Mouse (Mus musculus): Measurements from ENCODE around the gene Otud3. TPM values are rescaled to one million over a fixed set of nuclear protein-coding genes. Genes with fewer than 3 reads are reported as not detected.
"Not testable (repeated sequence)": the region's sequence is repeated elsewhere in the genome, so short reads cannot be mapped to it uniquely, and the experiment has no call there.

Otud3 gene
- polyA plus RNA-seq, 1 experiment from 2014 or later, result 2.3 TPM

- H3K9ac ChIP-seq (ENCODE audit: low read length), result no peak overlapping the region
- H3K4me2 ChIP-seq (ENCODE audit: low read length), result no peak overlapping the region
- DNase-seq (ENCODE audit: low spot score) (no peak), ATAC-seq (no peak)
- no peak overlapping the region for H3K27ac ChIP-seq (ENCODE audit: low read depth, low read length)
- no peaks in the 10 kb centered on the region for H3K9me3 ChIP-seq (replicated peaks; ENCODE audit: control insufficient read depth, low read length)
- no peaks in the 10 kb centered on the region for H3K36me3 ChIP-seq (ENCODE audit: control insufficient read depth, insufficient read depth, low read length)
- 82% methylated on average over 7 of the region's 7 CpGs for WGBS
- H3K27me3 ChIP-seq (replicated peaks; ENCODE audit: control insufficient read depth, insufficient read depth, low read length), result no peaks in the 10 kb centered on the region
- no peaks in the 10 kb centered on the region for H3K4me1 ChIP-seq (ENCODE audit: control insufficient read depth, insufficient read depth, low read length)
- H3K4me3 ChIP-seq (ENCODE audit: low read depth, low read length), result no peak overlapping the region
These were observed 32.7 kb downstream of the Otud3 start for GRCm38 (mm10) chr4:138880811-138881584.

DNA sequence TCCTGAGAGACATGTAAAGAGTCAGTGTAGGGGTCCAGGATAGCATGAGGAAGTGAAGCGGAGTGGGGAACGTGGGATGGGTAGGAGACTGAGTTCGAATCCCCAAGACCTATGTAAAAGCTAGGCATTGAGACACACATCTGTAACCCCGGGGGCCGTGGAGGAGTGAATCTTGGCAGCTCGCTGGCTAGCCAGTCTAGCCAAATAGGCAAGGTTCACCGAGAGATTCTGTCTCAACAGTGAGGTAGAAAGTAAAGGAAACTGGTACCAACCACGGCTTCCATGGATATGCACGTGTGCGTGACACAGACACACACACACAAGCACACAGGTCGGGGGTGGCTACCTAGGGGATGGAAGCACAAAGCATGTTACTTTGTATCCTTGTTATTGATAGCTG is 33.9 kb downstream of the Otud3 start:
- ATAC-seq, result no peak
- H3K36me3 ChIP-seq (ENCODE audit: control insufficient read depth, insufficient read depth, low read length), result no peaks in the 10 kb centered on the region
- no peak overlapping the region for H3K27ac ChIP-seq (ENCODE audit: low read depth, low read length)
- 89% methylated on average over 11 of the region's 11 CpGs for WGBS
- H3K4me1 ChIP-seq (ENCODE audit: control insufficient read depth, insufficient read depth, low read length), result no peaks in the 10 kb centered on the region
- H3K4me3 ChIP-seq (ENCODE audit: low read depth, low read length), result no peak overlapping the region
- H3K9ac ChIP-seq (ENCODE audit: low read length), result no peak overlapping the region
- no peak for DNase-seq (ENCODE audit: low spot score)
- H3K27me3 ChIP-seq (replicated peaks; ENCODE audit: control insufficient read depth, insufficient read depth, low read length), result no peaks in the 10 kb centered on the region
- no peak overlapping the region for H3K4me2 ChIP-seq (ENCODE audit: low read length)
- no peaks in the 10 kb centered on the region for H3K9me3 ChIP-seq (replicated peaks; ENCODE audit: control insufficient read depth, low read length)

GRCm38 (mm10) chr4:138878783-138879182 is 35.0 kb downstream of the Otud3 start:
- Histone ChIP-seq H3K4me2 (ENCODE audit: low read length) (no peak overlapping the region), H3K4me1 (ENCODE audit: control insufficient read depth, insufficient read depth, low read length) (no peaks in the 10 kb centered on the region), H3K4me3 (ENCODE audit: low read depth, low read length) (no peak overlapping the region), H3K9ac (ENCODE audit: low read length) (no peak overlapping the region), H3K9me3 (replicated peaks; ENCODE audit: control insufficient read depth, low read length) (no peaks in the 10 kb centered on the region), H3K27me3 (replicated peaks; ENCODE audit: control insufficient read depth, insufficient read depth, low read length) (no peaks in the 10 kb centered on the region), H3K27ac (ENCODE audit: low read depth, low read length) (no peak overlapping the region), H3K36me3 (ENCODE audit: control insufficient read depth, insufficient read depth, low read length) (no peaks in the 10 kb centered on the region)
- ATAC-seq (no peak), DNase-seq (ENCODE audit: low spot score) (no peak)
- 77% methylated on average over 8 of the region's 8 CpGs for WGBS

- H3K36me3 ChIP-seq (ENCODE audit: control insufficient read depth, insufficient read depth, low read length), result no peaks in the 10 kb centered on the region
- H3K9ac ChIP-seq (ENCODE audit: low read length), result no peak within 1 kb of the TSS
- WGBS, result 82% methylated on average over 4 of the region's 4 CpGs
- no peak for ATAC-seq
- DNase-seq (ENCODE audit: low spot score), result no peak
- no peak within 1 kb of the TSS for H3K4me2 ChIP-seq (ENCODE audit: low read length)
- H3K4me1 ChIP-seq (ENCODE audit: control insufficient read depth, insufficient read depth, low read length), result no peaks in the 10 kb centered on the region
- H3K4me3 ChIP-seq (ENCODE audit: low read depth, low read length), result no peak within 1 kb of the TSS
- H3K27me3 ChIP-seq (replicated peaks; ENCODE audit: control insufficient read depth, insufficient read depth, low read length), result no peaks in the 10 kb centered on the region
- H3K9me3 ChIP-seq (replicated peaks; ENCODE audit: control insufficient read depth, low read length), result no peaks in the 10 kb centered on the region
- no peak within 1 kb of the TSS for H3K27ac ChIP-seq (ENCODE audit: low read depth, low read length)
These were observed 36.0 kb downstream of the Otud3 start, which contains the start of gene Pla2g2e for GRCm38 (mm10) chr4:138877731-138878130. Gene Pla2g2e (plus strand): TSS chr4:138877942.

DNA sequence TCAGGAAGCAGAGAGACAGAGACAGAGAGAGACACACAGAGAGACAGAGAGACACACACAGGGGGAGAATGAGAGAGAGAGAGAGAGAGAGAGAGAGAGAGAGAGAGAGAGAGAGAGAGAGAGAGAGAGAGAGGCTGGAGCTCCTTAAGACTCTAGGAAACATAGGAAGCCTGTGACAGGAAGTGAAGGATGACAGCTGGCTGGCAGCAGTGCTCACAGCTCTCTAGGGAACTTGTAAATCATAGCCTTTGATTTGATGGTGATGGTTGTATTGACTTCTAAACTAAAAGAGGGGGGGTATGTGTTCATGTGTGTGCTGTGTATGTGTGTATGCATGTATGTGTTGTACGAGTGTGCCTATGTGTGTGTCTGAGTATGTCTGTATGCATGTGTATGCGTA is 37.8 kb downstream of the Otud3 start:
- no peak overlapping the region for H3K4me2 ChIP-seq (ENCODE audit: low read length)
- DNase-seq (ENCODE audit: low spot score) (no peak), ATAC-seq (no peak)
- H3K4me1 ChIP-seq (ENCODE audit: control insufficient read depth, insufficient read depth, low read length), result no peaks in the 10 kb centered on the region
- 95% methylated on average over 2 of the region's 2 CpGs for WGBS
- H3K9ac ChIP-seq (ENCODE audit: low read length), result no peak overlapping the region
- no peaks in the 10 kb centered on the region for H3K27me3 ChIP-seq (replicated peaks; ENCODE audit: control insufficient read depth, insufficient read depth, low read length)
- H3K4me3 ChIP-seq (ENCODE audit: low read depth, low read length), result no peak overlapping the region
- no peak overlapping the region for H3K27ac ChIP-seq (ENCODE audit: low read depth, low read length)
- H3K36me3 ChIP-seq (ENCODE audit: control insufficient read depth, insufficient read depth, low read length), result no peaks in the 10 kb centered on the region
- no peaks in the 10 kb centered on the region for H3K9me3 ChIP-seq (replicated peaks; ENCODE audit: control insufficient read depth, low read length)

DNA sequence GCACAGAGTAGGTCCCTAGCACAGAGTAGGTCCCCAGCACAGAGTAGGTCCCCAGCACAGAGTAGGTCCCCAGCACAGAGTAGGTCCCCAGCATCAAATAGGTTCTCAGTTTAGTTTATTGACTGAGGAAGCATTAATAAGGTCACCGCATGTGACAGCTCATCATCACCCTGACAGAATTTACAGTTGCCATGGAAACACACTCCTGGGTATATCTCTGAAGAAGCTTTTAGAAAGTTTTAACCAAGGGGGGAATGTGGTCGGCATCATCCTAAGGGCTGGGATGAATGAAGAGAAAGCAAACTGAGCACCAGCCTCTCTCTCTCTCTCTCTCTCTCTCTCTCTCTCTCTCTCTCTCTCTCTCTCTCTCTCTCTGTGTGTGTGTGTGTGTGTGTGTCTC is 38.5 kb downstream of the Otud3 start:
- WGBS, result 77% methylated on average over 2 of the region's 2 CpGs
- not testable (repeated sequence) for ATAC-seq; H3K4me2 ChIP-seq (ENCODE audit: low read length); H3K27me3 ChIP-seq (replicated peaks; ENCODE audit: control insufficient read depth, insufficient read depth, low read length); H3K4me1 ChIP-seq (ENCODE audit: control insufficient read depth, insufficient read depth, low read length); H3K36me3 ChIP-seq (ENCODE audit: control insufficient read depth, insufficient read depth, low read length); H3K27ac ChIP-seq (ENCODE audit: low read depth, low read length); H3K9me3 ChIP-seq (replicated peaks; ENCODE audit: control insufficient read depth, low read length); H3K9ac ChIP-seq (ENCODE audit: low read length); H3K4me3 ChIP-seq (ENCODE audit: low read depth, low read length)
- peak; percentile 39 for DNase-seq (ENCODE audit: low spot score)

DNA sequence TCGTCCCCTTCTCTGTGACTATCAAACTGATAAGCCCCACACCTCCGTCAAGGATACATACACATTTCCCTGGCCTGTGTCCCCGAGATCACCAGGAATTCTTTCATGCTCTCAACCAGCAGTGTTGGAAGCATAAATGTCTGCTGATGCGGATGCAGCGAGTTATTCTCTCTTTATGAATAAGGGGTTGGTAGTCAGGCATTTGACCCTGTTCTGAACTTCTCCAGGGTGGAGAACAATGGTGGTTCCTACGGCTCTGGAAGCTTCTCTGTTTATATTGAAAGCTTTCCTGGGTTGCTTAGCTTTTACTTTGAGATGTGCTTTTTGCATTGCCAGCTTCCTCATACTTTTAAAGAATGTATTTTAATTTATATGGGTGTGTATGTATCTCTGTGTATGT is 39.9 kb downstream of the Otud3 start, which contains the start of gene Gm13030:
TSS of gene Gm13030 (minus strand) at position 101 of the 400 bp plus-strand sequence.
- 81% methylated on average over 6 of the region's 6 CpGs for WGBS
- Histone ChIP-seq H3K4me1 (ENCODE audit: control insufficient read depth, insufficient read depth, low read length) (no peaks in the 10 kb centered on the region), H3K9ac (ENCODE audit: low read length) (no peak within 1 kb of the TSS), H3K4me3 (ENCODE audit: low read depth, low read length) (no peak within 1 kb of the TSS), H3K36me3 (ENCODE audit: control insufficient read depth, insufficient read depth, low read length) (no peaks in the 10 kb centered on the region), H3K27ac (ENCODE audit: low read depth, low read length) (no peak within 1 kb of the TSS), H3K27me3 (replicated peaks; ENCODE audit: control insufficient read depth, insufficient read depth, low read length) (no peaks in the 10 kb centered on the region), H3K9me3 (replicated peaks; ENCODE audit: control insufficient read depth, low read length) (no peaks in the 10 kb centered on the region), H3K4me2 (ENCODE audit: low read length) (no peak within 1 kb of the TSS)
- no peak for ATAC-seq
- DNase-seq (ENCODE audit: low spot score), result no peak

- WGBS, result 62% methylated on average over 8 of the region's 8 CpGs
- H3K4me1 ChIP-seq (ENCODE audit: control insufficient read depth, insufficient read depth, low read length), result no peaks in the 10 kb centered on the region
- no peak overlapping the region for H3K27ac ChIP-seq (ENCODE audit: low read depth, low read length)
- H3K4me2 ChIP-seq (ENCODE audit: low read length), result no peak overlapping the region
- no peak for DNase-seq (ENCODE audit: low spot score)
- no peak overlapping the region for H3K9ac ChIP-seq (ENCODE audit: low read length)
- no peaks in the 10 kb centered on the region for H3K9me3 ChIP-seq (replicated peaks; ENCODE audit: control insufficient read depth, low read length)
- no peak for ATAC-seq
- H3K4me3 ChIP-seq (ENCODE audit: low read depth, low read length), result no peak overlapping the region
- H3K36me3 ChIP-seq (ENCODE audit: control insufficient read depth, insufficient read depth, low read length), result no peaks in the 10 kb centered on the region
- H3K27me3 ChIP-seq (replicated peaks; ENCODE audit: control insufficient read depth, insufficient read depth, low read length), result no peaks in the 10 kb centered on the region
These were observed 45.1 kb downstream of the Otud3 start for GRCm38 (mm10) chr4:138868666-138869065.

GRCm38 (mm10) chr4:138866413-138866812 is 47.3 kb downstream of the Otud3 start:
- Histone ChIP-seq H3K4me1 (ENCODE audit: control insufficient read depth, insufficient read depth, low read length) (no peaks in the 10 kb centered on the region), H3K27me3 (replicated peaks; ENCODE audit: control insufficient read depth, insufficient read depth, low read length) (no peaks in the 10 kb centered on the region), H3K9ac (ENCODE audit: low read length) (no peak overlapping the region), H3K36me3 (ENCODE audit: control insufficient read depth, insufficient read depth, low read length) (no peaks in the 10 kb centered on the region), H3K27ac (ENCODE audit: low read depth, low read length) (no peak overlapping the region), H3K9me3 (replicated peaks; ENCODE audit: control insufficient read depth, low read length) (no peaks in the 10 kb centered on the region), H3K4me3 (ENCODE audit: low read depth, low read length) (no peak overlapping the region), H3K4me2 (ENCODE audit: low read length) (no peak overlapping the region)
- 13% methylated on average over 7 of the region's 7 CpGs for WGBS
- DNase-seq (ENCODE audit: low spot score) (peak; percentile 83), ATAC-seq (no peak)

Measured in forebrain, embryonic 14.5 days (tissue).